Mouse (Mus musculus) common myeloid progenitor, adult 5-6 weeks (primary cell): ENCODE data around the gene Ppy. TPM values are rescaled to one million over a fixed set of nuclear protein-coding genes. Genes with fewer than 3 reads are reported as not detected.

Source experiments
- ATAC-seq: replicated peaks from 2 replicates; pipeline ENCODE4 v1.8.0; 2016; ENCODE audit warnings: low read depth, mild to moderate bottlenecking, moderate TSS enrichment, inconsistent platforms; ENCODE audit not compliant: poor library complexity, severe bottlenecking
- total RNA-seq: library from RNA; stranded (forward); fragments of 200-1000, 187-1606 nt; gene quantifications from 2 replicates; pipeline ENCODE4 v1.2.3, GENCODE M21; 2017

The Ppy gene
- total RNA-seq, result not detected in 2 replicates

DNA sequence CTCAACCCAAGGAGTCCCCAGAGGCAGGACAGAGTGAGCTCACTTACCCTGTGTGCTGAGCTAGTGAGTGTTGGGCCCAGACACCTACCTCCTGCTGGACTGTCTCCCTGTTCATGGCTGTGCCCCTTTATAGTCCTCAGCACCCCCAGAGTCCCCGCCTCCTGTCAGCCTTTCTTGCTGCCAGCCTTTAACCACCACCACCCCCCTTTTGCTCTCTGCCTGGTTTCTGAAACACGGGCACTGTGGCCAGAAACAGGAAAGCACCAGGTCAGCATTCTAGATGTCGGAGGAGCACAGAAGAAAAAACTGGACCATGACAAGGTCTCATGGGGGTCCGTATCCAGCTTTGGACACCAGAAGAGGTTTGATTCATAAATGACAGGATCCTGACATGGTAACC, at the start of gene Ppy:
Ppy (minus strand) TSS at position 101 of the 400 bp plus-strand sequence.
- no peak for ATAC-seq

DNA sequence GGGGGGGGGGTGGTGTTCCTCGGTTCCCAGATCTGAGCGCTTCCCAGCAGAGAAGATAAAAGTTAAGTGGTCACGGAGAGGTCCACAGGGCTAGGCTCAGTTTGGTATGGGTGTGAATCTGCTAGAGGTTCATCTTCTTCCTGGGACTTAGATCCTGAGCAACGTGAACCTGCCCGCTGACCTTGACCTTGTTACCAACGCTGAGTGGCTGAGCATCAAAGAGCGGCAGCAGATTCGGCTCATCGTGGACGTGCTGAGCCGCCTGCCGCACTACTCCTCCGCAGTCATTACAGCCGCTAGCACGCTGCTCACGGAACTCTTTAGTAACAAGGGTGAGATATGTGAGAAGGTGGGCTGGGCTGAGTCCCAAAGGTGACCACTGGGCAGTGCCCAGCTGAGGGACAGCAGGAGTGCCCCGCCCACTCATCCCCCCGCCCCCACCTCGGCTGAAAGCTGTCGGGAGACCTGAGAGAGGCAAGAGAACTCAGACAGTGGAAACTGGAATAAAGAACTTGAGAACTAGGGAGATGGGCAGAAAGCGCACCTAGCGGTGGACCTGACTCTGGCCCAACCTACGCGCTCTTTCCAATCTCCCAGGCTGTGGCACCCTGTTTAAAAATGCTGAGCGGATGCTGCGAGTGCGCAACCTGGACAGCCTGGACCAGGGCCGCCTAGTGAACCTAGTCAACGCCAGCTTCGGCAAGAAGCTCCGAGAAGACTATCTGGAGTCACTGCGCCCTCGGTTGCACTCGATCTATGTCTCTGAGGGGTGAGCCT, 46.3 kb upstream of the Ppy start:
- no peak for ATAC-seq

DNA sequence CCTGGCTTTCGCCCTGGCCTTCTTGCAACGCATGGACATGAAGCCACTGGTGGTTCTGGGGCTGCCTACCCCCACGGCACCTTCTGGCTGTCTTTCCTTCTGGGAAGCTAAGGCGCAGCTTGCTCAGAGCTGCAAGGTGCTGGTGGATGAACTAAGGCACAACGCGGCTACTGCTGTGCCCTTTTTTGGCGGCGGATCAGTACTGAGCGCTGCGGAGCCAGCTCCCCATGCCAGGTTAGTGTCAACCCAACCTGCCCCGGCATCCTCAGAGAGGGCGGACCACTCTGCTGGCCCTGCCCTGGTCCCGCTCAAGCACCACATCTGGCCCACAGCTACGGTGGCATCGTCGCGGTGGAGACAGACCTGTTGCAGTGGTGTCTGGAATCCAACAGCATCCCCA, 45.4 kb upstream of the Ppy start:
- ATAC-seq, result peak; percentile 34

DNA sequence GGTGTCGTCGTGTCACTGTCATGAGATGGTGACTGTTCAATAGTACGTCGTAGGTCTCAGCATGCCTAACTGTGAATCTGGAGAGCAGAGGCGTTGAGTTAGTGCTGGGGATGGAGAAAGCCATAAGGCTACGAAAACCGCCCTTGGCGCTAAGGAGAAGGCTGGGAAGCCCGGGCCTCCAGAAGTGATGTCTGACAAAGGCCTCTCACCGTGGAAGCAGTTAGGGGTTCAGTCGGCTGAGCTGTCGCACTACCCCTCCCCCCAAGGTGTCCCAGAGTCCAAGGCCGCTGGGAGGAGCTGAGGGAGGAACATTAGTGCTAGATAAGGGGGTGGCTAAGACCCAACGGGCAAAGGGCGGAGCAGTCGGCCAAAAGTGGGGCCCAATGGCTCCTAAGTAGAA, 44.9 kb upstream of the Ppy start:
- peak; percentile 42 for ATAC-seq

DNA sequence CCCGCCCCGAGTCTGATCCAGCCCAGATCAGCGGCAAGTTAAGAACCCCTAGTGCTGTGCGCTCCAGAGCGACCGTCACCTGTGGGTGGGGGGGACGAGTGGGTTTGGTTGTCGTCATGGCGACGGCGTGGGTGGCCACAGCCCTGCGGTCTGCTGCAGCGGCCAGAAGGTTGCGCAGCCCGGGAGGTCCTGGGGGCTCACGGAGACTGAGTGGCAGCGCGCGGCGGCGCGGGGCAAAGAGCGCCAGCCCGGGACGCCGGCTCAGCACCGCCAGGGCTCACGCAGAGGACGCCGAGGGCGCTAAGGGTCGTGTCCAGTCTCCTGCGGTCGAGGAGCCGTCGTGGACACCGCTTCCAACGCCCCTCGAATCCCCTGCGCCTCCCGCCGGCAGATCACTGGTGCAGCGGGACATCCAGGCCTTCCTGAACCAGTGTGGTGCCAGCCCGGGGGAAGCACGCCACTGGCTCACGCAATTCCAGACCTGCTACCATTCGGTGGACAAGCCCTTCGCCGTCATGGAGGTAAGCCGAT, 44.4 kb upstream of the Ppy start, which contains the start of gene Nags:
Nags (plus strand) TSS at position 43 of the 531 bp plus-strand sequence.
- ATAC-seq, result peak; percentile 9; the same call in 1 of the 2 replicates

DNA sequence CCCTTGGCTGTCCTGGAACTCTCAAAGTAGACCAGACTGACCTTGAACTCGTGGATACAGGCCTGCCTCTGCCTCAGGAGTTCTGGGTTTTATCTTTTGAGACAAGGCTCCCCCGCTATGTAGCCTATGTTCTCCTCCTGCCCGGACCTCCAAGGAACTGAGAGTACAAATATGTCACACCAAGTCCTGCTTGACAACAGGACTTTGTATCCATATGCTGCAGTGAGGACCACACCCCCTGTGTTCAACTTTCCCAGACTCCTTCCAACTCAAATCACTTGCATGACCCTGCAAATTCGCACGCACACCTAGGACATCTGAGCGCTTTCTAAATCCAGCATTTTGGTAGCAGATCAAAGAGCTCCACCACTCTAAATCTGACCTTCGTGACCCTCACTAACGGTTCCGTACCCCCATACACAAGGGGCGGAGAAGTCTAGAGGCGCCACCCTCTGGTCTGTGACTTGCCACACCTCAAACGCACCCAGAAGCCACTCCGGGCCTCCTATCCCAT, 43.9 kb upstream of the Ppy start:
- peak; percentile 5; the same call in 1 of the 2 replicates for ATAC-seq

DNA sequence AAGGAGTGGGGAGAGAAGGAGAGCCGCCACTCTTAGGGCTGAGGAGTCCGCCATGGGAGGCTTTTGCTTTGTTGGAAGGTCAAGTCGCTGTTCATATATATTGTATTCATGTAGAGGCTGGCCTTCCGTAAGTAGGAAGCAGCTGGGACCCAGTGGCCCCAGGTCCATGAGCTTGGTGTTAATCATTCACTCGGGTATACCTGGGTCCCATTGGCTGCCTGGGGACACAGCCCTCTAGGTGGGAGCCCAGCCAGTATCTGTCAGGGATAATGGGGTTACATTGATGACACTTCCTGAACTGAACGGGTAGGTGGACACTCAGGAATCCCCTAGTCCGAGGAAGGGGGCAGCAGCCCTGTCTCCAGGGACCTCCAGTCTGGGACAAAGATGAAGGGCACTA, 41.2 kb upstream of the Ppy start:
- no peak for ATAC-seq

DNA sequence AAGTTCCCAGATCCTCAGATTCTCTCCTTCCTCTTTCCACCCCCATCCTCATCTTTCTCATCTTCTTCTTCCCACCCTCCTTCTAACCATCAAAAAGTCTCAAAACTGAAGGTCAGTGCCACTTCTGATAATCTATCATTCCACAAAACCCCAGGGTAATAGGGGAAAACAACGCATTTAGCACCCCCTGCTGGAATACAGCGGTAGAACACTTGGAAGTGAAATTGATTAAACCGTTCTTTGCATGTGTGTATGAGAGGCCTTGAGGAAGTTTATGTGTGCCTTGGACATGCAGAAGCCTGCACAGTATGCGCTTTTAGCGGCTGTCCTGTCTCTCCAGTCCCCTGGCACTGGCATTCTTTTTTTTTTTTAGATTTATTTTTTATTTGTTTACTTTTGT, 39.4 kb upstream of the Ppy start:
- peak; percentile 48; the same call in 1 of the 2 replicates for ATAC-seq

DNA sequence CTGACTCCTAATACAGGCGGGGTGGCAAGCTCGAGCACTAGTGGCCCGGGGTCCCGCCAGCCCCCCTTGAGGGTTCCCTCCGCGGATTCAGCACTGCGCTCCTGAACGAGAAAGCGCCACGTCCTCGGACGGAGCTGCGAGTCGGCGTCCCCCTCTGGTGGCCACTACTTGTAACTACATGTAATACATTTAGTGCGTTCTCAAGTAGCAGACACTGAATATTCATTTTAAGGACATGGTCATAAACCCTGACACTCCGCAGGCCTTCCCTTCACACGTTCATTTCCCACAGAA, 37.3 kb upstream of the Ppy start:
- ATAC-seq, result peak; percentile 90

DNA sequence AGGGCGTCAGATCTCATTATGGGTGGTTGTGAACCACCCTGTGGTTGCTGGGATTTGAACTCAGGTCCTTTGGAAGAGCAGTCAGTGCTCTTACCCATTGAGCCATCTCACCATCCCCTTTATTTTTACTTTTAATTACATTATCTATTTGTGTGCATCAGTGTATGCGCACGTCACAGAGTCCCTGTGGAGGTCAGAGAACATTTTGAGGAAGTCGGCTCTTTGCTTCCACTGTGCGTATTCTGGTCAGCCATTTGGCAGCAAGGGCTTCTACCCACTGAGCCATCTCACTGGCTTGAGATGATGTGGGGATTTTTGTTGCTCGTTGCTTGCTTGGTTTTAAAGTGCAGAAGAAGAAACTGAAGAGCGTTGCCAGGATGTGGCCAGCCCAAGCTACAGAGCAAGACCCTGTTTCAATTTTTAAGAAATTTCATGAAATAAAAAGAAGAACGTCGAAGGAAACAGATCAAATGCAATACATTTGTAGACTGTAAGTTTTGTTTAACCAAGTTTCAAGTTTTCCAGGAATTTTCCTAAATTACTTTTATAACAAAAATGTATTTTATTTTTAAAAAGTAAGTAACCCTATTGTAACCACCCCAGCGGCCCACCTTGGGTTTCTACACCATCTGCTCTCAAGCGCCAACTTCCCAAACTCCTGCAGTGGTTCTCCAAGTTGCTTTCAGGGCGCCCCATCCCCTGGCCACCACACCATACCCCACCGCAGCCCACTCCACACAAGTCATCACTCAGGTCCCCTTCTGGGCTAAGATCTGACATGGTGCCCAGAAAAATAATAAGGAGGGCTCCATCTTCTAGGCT, 36.7 kb upstream of the Ppy start:
- peak; percentile 78 for ATAC-seq

DNA sequence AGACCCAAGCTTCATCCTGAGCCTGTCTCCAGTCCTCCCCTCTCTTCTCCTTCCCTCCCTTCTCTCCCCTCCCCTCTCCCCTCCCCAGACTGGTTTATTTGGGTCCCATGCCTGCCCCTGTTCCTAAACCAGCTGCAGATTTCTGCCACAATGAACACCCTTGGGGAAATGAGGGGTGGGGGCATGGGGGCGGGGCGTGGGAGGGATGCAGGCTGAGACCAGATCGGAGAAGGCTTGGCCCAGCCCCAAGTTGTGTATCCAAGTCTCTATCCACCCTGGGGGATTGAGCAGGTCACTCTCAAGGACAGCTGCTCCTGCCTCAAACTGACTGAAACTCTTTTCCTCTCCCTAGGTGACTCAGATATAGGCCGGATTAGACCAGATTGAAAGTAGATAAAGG, 33.4 kb upstream of the Ppy start:
- no peak for ATAC-seq

DNA sequence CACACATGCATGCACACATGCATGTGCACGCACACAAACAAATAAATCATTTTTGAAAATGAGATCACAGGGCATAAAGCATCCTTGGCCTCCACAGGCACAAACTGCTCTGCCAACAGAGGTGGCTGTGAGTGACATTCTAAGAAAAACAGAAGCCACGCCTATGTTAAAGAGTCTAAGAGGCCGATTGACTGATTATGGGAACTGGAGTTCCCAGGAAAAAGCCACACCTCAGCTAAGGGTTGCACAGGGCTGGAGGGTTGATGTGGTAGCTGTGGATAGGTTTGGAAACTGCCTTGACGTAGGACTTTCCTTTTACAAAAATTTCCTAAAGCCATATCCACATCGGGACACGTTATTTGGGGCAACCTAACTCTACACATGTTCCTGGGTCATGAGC, 16.3 kb upstream of the Ppy start:
- no peak for ATAC-seq

DNA sequence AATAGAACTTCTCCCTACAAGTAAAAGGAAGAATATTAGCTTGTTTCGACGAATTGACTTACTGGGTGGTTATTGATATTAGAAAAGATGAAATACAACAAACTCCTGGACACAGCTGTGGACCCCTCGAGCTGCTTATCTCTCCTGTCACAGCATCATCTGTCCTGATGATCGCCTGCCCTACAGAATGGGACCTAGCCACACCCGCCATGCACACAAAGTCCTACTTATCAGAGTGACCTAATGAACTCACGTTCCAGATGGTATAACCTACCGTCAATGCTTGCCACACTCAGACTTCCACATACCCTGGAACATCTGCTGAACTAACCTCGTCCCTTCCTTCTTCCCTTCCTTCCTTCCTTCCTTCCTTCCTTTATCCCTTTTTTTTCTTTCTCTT, 15.1 kb upstream of the Ppy start:
- ATAC-seq, result no peak

DNA sequence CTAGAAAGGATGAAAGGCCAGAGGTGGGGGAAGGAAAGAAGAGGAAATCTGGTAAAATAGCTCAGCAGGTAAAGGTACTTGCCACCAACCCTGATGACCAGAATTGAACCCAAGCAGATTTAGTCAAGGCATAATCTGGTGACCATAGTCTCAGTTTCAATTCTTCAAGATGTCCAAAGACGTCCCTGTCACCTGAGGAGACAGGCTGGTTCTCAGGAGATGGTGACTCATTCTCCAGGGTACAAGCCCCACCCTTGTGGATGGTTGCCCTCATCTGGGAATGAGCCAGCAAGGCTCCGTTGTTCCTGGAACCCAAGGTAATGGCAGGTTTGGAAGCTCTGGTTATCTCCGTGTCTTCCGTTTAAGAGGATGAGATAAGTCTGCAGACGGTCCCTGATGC, 10.5 kb upstream of the Ppy start:
- no peak for ATAC-seq

DNA sequence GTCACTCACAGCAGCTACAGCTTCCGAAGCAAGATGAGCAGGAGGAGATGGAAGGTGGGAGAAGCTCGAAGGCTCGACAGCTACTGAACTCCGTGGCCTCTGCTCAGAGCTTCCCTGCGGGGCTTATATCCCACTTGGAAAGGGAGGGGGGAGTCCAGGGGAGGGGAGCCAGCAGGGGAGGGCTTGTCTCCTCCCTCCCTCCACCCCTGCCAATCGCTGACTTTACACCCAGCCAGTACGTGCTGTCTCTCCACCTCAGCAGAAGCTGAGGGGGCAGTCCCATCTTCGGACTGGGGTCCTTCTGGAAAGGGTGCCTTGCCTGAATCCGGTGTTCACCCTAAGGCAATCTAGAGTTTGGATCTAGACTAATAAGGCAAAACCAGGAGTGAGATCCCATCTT, 6.6 kb upstream of the Ppy start, which contains the start of gene Pyy:
Pyy (minus strand) TSS at position 101 of the 400 bp plus-strand sequence.
- no peak for ATAC-seq

DNA sequence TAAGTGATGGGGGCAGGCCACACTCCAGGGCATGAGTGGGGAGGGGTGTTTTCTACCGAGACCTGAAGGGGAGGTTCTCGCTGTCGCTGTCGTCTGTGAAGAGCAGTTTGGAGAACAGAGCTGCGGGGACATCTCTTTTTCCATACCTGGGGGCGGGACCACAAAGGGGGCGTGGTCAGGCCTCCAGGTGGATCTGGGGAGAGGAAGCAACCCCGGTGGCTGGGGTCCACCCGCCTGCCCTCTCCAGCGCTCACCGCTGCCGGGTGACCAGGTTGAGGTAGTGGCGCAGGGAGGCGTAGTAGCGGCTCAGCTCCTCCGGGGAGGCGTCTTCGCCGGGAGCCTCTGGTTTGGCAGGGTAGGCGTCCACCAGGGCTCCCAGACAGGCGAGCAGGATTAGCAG, 5.8 kb upstream of the Ppy start:
- ATAC-seq, result no peak

DNA sequence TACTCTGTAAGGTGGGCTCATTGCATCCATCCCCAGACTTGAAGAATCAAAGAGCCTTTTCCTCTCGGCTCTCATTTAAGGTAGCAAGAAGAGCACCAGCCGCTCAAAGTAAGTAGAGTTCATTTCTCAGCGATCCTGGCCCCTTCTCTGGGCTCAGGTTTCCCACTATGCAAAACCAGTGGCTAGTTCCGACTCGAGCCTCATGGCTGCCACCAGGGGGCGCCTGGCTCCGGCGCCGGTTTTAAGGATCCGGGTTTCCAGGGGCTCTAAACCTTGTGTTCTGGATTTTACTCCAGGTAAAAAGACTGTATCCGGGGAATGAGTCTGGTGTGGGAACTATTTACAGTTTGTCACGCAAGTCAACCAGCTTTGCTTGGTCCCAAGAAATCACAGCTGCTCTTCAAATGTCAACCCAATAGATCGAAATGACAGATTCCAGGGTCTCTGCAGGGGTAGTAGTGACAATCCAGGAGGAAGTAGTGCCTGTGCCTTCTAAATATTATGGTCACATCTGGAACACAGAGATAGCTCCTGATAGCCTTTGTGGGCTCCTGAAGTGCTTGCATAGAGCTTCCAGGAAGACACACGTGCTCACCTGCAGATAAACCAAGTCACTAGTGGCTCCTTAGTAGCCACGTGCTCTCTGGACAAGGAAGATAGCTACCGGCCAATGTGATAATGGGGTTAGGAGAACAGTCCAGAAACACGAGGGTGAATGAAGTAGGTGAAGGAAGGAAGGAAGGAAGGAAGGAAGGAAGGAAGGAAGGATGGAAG, 1.6 kb upstream of the Ppy start:
- ATAC-seq, result peak; percentile 64; the same call in 1 of the 2 replicates

DNA sequence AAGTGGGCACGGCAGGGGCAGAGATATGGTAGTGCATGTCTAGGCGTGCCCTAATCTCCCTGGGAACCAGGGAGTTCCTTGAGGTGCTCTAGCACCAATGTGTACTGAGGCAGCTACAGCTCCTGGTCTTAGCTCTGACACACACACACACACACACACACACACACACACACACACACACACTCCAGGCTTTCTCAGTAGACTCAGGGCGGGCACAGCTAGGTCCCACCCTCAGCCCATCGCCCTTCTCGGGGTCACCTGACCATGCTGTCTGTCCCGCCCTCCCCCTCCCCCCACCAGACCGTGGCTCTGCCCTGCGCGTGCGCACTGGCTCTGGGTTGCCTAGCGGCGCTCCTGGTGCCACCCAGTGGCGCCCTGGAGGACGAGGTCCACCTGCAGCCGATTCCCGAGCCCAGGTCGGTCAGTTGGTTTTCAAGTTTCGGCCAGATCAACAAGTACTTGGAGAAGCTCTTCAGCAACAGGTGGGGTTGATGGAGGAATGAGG, 4.2 kb downstream of the Ppy start:
- ATAC-seq, result peak; percentile 80

DNA sequence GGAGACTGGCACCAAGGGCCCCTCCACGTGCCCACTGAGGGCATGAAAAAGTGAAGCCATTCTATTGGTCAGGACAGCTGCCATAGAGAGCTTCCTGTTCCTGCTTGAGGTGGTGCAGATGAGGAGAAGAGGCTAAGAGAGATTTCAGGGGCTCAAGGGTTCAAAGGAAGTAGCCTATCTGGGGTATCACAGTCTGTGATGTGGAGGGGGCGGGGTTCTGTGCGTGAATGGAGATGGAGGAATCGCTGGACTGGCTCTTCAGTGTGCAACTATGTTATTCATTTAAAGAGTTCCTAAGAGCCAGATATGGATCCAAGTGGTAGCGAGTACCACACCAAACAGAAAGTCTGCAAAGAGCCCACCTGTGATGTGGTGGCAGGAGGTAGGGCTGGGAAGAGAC, 4.7 kb downstream of the Ppy start:
- ATAC-seq, result peak; percentile 4; the same call in 1 of the 2 replicates

DNA sequence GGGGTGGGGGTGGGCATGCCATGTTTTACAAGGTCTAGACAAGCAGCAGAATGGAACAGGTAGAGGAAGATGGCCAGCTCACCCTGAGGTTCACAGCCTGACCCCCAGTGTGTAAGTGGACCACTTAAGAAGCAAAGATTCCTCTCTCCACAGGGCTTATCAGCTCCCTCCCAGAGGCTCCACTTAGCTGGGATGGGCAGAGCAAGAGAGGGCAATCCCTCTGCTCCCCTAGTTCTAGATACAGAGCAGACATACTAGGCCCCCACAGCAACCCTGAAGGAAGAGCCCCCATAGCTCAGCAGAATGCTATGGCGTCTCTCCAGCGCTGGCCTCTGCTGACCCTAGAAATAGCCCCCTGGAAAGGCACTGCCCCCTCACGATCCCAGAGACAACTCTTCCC, 5.4 kb downstream of the Ppy start:
- no peak for ATAC-seq
